Mouse (Mus musculus) kidney, adult 2 months (tissue): ENCODE measurements at regions not wholly inside any gene's neighbourhood (a gene's known extent, or its start where the extent isn't known, plus 50 kb on each side); places are given as distances from the start of the nearest gene placed in this dataset.

Source experiments
- CTCF ChIP-seq: fragments of 200-500 bp; conservative IDR thresholded peaks from 2 replicates; pipeline ENCODE4 v1.5.1; 2011; ENCODE audit warnings: low read depth, mild to moderate bottlenecking, control low read depth, low read length, moderate library complexity, mixed read lengths; ENCODE audit not compliant: insufficient read depth, insufficient read length
- POLR2A ChIP-seq: fragments of 200-500 bp; IDR thresholded peaks from one replicate; pipeline ENCODE4 v1.6.1; 2011; ENCODE audit warnings: low read depth, low read length, control low read depth

DNA sequence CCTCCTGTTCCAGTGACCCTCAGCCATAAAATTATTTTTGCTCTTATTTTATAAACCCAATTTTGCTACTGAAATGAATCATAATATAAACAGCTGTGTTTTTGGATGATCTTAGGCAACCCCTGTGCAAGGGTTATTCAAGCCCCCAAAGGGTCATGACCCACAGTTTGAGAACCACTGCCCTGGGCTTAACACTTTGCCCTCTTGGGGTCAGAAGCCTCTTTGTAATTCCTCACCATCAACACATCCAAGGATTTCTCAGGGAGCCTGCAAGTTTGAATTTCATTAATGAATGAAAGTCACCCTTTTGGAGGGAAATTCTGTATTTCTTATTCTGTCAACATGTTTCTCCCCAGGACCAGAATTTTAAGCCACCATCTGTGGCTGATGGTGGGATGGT, 123.1 kb downstream of the Cmpk2 start:
- TF ChIP-seq POLR2A (no peak), CTCF (no peak)
